Mouse (Mus musculus) MEL (cell line): ENCODE measurements around the gene Neurod2.

Experiments
- CTCF ChIP-seq, 3 experiments: IDR thresholded peaks in 2 of 3; conservative IDR thresholded peaks in 1 of 3; 2 replicates each; pipeline ENCODE4 v1.5.1; 2011 to 2012; ENCODE audit warnings: low read length in 3 of 3, low read depth in 2 of 3, mild to moderate bottlenecking in 2 of 3, improper control_type of control experiment in 1 of 3, inconsistent platforms in 1 of 3, mixed read lengths in 1 of 3, moderate library complexity in 1 of 3; ENCODE audit not compliant: control insufficient read depth in 1 of 3, insufficient read depth in 1 of 3, poor library complexity in 1 of 3, severe bottlenecking in 1 of 3
- E2F4 ChIP-seq: IDR thresholded peaks from 2 replicates; pipeline ENCODE4 v1.6.1; 2011; ENCODE audit warnings: low read depth, low read length, improper control_type of control experiment, borderline replicate concordance
- GATA1 ChIP-seq: IDR thresholded peaks from 2 replicates; pipeline ENCODE4 v1.6.1; 2011; ENCODE audit warnings: low read depth, low read length, improper control_type of control experiment
- JUND ChIP-seq: IDR thresholded peaks from 2 replicates; pipeline ENCODE4 v1.6.1; 2011; ENCODE audit warnings: low read depth, mild to moderate bottlenecking, improper control_type of control experiment, low read length
- MXI1 ChIP-seq: IDR thresholded peaks from 2 replicates; pipeline ENCODE4 v1.6.1; 2011; ENCODE audit warnings: mild to moderate bottlenecking, low read depth, low read length, improper control_type of control experiment
- MYC ChIP-seq: IDR thresholded peaks from 2 replicates; pipeline ENCODE4 v1.6.1; 2011; ENCODE audit warnings: low read depth, mild to moderate bottlenecking, low read length, improper control_type of control experiment, moderate library complexity
- POLR2AphosphoS2 ChIP-seq: IDR thresholded peaks from 2 replicates; pipeline ENCODE4 v1.6.1; 2011; ENCODE audit warnings: low read length, improper control_type of control experiment
- RAD21 ChIP-seq: IDR thresholded peaks from 2 replicates; pipeline ENCODE4 v1.6.1; 2011; ENCODE audit warnings: mild to moderate bottlenecking, low read depth, low read length, improper control_type of control experiment
- USF1 ChIP-seq: IDR thresholded peaks from 2 replicates; pipeline ENCODE4 v1.6.1; 2014; ENCODE audit warnings: low read depth, mild to moderate bottlenecking, inconsistent platforms, low read length, improper control_type of control experiment, moderate library complexity

- no peak for TF ChIP-seq USF1
- TF ChIP-seq JUND = no peak
- no peak for TF ChIP-seq RAD21
- TF ChIP-seq MXI1 = no peak
- no peak for TF ChIP-seq E2F4
- no peak for TF ChIP-seq CTCF (IDR thresholded peaks at IDR 0.05 in 2 of 3, conservative IDR thresholded peaks at IDR 0.05 in 1 of 3; ENCODE audit: control insufficient read depth in 1 of 3, insufficient read depth in 1 of 3, low read depth in 2 of 3, low read length in 3 of 3, poor library complexity in 1 of 3, severe bottlenecking in 1 of 3)
- no peak for TF ChIP-seq GATA1
- TF ChIP-seq POLR2AphosphoS2 = no peak
- no peak for TF ChIP-seq MYC
Measured at GRCm38 (mm10) chr11:98322159-98322558, 7.3 kb downstream of the Neurod2 start.
